Mouse (Mus musculus): ENCODE measurements around the gene Iqsec2. TPM values are rescaled to one million over a fixed set of nuclear protein-coding genes. Genes with fewer than 3 reads are reported as not detected.

The Iqsec2 gene
- polyA plus RNA-seq, 1 experiment from 2014 or later: 5.1 TPM

Other genes starting within 250 kb of the Iqsec2 start
- 94.1 and 102 TPM in 2 replicates for gene Hsd17b10, start 142.4 kb upstream of the Iqsec2 start, polyA plus RNA-seq (2015; fragmentation: Nextera tagmentation; extraction: Ambion mirVana)
- 1.9 TPM in 2 replicates for gene Ribc1, start 128.0 kb upstream of the Iqsec2 start, polyA plus RNA-seq (2015; fragmentation: Nextera tagmentation; extraction: Ambion mirVana)
- gene Smc1a, start 127.8 kb upstream of the Iqsec2 start, polyA plus RNA-seq (2015; fragmentation: Nextera tagmentation; extraction: Ambion mirVana): 72.9 and 84.0 TPM in 2 replicates
- 33.4 and 36.6 TPM in 2 replicates for gene Kdm5c, start 88.8 kb downstream of the Iqsec2 start, polyA plus RNA-seq (2015; fragmentation: Nextera tagmentation; extraction: Ambion mirVana)
- gene Kantr, start 183.2 kb downstream of the Iqsec2 start, polyA plus RNA-seq (2015; fragmentation: Nextera tagmentation; extraction: Ambion mirVana): 44.1 TPM in 2 replicates
- gene Tspyl2, start 198.2 kb downstream of the Iqsec2 start, polyA plus RNA-seq (2015; fragmentation: Nextera tagmentation; extraction: Ambion mirVana): 60.5 and 64.1 TPM in 2 replicates
- gene Gpr173, start 224.4 kb downstream of the Iqsec2 start, polyA plus RNA-seq (2015; fragmentation: Nextera tagmentation; extraction: Ambion mirVana): 11.1 and 12.3 TPM in 2 replicates